Mouse (Mus musculus) spleen, postnatal 4 days (tissue): ENCODE measurements around the gene Gm43191.

Experiments used
- DNase-seq, 2 experiments: peaks; one replicate each; pipeline ENCODE4 v3.0.0; 2022; ENCODE audit warnings: low spot score in 2 of 2

The Gm43191 gene

DNA sequence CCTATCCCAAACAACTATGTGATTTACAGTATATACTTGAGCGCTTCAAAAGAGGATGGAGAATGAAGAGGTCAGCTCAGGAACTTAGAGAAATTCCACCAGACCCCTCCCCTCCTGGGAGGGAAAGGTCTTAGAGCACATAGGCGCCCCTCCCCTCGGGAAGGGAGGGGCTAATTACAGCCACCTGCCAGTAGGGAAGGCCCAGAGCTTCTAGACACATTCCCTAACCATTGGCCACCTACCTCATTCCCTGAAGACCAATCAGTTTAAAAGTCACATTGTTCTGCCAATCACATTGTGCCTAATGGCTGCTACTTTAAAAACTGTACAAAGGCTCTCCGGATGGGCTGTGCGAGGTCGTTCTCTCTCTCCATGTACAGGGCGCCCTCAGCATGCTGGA, 58.4 kb downstream of the Gm43191 start:
- no peak for DNase-seq

DNA sequence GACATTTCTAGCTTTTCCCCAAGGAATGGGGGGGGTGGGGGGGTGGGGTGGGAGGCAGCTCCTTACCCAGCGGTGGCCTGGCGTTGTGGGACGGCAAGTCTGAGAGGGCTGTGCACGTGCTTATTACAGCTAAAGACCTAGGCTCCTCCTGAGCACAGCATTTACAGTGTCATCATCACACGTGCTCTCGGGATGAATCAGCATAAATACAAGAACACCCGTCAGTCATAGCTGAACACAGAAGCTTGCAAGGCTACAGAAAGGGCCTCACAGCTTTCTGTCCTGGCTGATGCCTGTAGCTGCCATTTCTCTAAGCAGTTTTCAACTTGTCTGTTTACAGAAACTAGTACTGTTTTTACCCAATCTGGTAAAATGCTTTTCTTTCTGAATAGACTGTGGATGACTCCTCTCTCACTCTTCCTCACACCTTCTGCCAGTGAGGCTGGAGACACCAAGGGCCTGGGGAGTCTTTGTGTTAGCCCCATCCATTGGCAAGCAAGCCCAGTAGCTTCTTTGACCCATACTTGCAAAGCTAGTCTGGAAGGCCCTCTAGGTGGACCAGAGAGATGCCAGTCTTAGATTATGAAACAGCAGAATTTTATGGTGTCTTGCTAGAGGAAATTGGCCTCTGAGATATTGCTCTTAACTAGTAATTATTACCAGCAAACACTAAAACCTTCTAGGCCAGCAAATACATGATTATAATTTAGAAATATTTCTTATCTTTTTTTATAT, 60.3 kb downstream of the Gm43191 start:
- no peak for DNase-seq

DNA sequence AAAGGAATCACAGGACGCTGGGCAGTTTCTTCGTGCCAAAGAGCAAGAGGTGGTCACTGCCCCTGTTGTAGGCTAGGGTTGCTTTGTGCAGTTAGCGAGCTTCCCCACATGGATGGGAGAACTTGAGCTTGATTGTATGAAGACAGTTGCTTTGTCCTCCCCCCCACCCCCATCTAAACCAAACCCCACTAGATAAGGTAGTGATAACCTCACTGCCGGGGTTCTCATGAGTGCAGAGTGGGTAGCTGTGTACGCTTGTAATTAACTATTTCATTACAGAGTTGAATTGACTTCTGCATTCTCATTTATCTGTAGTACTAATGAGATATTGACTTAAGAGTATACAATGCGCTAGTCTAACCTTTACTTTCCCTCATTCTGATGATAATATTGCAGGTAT, 62.2 kb downstream of the Gm43191 start:
- no peak for DNase-seq

DNA sequence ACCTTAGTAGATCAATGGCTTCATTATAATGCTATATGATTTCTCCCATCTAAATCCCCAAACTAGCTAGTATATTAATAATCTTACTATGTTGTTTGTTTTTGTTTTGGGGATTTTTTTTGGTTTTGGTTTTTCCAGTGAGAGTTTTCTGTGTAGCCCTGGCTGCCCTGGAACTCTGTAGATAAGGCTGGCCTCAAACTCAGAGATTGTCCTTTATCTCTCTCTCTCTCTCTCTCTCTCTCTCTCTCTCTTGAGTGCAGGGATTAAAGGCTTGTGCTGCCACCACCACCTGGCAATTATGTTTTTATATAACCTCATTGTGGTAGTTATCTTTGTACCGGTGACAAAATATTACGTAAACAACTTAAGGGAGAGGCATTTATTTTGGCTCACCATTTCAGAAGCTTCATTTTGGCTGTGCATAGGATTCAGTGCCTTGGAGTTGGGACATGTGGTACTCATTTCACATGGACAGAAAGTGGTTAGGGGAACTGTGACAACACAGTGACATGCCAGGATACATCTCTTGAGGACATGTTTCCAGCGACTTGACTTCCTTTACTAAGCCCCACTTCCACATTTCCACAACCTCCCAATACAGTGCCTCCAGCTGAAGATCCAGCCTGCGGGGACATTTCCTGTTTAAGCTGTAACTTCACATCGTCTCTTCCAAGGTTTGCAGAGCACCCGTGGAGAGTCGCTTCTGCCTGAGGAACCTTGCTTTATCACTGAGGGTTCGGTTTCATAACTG, 65.6 kb downstream of the Gm43191 start:
- no peak for DNase-seq

DNA sequence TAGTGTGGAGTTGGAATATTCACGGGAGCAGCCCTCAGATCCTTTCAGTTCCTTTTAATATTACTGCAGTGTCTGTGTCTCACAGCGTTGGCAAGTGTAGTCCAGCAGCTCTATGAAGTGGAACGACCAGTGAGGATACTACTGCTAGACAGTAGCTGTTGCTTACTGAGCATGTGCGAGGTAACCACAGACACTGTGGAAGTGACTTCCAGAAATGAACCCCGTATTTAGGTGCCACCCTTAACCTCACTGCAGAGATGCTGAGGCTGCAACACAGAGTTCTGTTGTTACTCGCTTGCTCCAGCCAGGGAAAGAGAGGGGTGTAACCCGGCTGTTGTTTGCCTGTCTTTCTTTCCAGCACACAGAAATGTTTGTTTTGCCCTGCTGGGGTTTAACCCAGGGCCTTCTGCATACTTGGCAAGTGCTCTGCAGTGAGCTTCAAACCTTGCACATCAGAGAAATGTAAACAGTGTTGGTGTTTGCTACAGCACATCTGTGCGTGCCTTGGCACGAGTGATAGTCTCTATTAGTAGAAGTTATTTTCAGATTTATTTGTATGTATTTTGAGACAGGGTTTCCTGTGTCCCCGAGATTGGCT, 66.7 kb downstream of the Gm43191 start, which contains the start of gene Trmt13:
Gene Trmt13, minus strand, starts transcription at position 293 of the 598 bp plus-strand sequence.
- no peak for DNase-seq

DNA sequence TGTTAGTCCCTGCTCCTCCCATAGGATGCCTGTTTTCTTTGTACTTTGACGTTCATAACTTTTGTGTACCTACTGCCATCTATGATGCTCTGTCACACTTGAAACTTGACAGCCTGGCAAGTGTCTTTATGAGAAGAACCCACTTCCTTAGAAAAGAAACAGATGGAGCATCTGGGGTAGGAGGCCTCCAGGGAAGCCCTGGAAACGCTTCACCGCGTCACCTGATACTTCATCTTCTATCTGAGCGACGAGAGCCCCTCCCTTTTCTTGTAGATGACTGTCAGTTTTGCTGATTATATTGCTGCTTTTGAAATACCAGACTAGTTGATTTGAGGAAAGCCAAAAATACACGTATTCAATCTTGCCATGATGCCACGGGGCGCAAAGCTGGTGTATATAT, 76.5 kb downstream of the Gm43191 start:
- no peak for DNase-seq

DNA sequence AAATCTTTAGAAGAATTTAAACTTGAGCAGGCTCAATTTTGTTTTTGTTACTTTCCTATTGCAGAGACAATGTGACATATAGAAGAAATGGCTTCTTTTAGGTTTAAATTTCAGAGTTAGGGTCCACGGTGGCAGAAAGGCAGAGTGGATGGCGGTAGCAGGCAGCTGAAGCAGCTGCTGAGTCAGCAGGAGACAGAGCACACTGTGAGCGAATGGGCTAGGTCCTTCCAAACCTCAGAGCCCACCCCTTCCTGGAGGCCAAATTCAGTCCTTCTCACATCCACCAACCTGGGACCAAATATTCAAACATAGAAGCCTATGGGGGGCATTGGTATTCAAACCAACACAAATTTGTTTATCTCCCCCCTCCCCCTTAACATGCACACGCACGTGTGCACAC, 79.3 kb downstream of the Gm43191 start:
- no peak for DNase-seq

DNA sequence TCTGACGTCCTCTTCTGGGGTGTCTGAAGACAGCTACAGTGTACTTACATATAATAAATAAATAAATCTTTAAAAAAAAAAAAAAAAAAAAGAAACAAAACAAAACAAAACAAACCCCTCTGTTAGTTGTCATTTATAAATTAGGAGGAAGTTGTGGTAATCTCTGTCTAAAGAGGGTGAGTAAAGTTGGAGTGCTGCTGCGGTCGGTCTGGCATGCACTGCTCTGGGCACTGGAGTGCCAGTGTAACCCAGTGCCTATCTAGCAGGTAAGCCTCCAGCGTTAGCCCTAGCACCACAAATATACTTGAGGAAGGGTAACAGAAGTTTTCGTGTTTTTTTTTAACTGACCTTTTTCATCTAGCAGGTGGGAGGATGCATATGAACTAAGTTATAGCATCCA, 80.1 kb downstream of the Gm43191 start:
- no peak for DNase-seq

DNA sequence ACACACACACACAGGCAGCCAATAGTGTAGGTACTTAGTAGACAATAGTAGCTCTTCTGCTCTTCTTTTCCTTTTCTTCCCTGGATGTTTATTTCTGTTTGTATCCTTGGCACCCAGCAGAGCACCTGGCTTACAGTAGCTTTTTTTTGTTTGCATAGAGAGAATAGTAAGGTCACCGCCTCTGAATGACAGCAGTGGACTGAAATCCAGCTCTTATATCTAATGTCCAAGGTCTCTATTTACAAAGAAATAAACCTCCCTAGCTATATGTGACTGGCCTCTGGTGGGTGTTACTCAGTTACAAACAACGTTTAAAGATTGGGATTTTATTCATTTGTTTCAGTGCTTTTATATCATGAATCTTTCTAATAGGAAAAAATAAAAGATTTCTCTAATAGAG, 81.4 kb downstream of the Gm43191 start:
- no peak for DNase-seq

DNA sequence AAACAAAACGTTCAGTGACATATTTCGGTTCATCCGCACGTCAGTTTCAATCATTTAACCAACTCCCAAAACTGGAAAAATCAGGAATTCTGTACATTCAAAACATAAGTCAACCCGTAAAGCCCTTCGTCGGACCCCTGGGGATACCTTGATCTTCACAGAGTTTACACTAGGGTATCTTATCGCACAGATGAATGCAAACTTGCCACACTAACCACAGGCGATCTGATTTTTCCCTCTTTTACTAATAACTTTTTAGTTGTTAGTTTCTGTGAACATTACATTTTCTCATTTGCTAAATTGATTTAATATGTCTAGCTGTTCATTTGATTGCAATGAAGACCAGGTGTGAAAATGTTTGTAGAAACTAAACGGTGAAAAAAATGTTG, 85.5 kb downstream of the Gm43191 start:
- no peak for DNase-seq

DNA sequence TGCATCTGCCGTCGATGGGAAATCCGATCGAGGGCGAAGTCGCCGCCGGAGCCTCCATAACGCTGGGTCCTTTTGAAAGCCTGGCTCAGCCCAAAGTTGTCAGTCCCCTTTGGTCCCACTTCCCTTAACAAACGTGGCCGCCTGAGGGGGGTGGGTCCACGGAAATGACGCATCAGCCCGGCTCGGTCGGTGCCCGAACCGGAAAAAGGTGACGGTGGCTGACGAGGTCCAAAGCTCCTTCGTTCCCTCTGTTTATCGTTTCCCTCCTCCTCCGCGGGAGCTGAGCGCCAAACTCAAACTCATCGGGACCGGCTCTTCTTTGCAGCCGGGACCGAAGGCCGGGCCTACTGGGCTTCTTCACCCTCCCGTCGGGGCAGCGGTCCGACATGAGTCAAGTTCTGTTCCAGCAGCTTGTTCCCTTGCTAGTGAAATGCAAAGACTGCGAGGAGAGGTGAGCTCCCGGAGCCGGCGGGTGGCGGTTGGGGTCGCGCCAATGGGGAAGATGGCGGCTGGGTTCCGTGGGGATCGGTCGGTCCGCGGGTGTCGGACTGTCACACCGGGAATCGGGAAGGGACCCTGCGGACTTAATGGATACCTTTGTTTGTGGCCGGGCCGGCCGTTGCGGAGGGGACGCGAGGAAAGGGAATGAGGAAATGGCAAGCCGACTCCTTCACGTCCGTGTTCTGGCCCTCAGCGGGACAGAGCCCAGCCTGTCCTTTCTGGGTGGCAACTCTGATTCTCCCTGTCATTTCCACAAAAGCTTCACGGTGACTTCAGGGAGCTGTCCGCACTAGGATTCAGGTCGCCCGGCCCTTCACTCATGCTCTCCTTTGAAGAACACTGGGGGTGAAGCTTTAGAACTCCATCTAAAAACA, 86.1 kb downstream of the Gm43191 start, which contains the start of gene Sass6:
Gene Sass6, plus strand, starts transcription at position 255 of the 875 bp plus-strand sequence.
- DNase-seq, result peak; percentile 98 to 99

DNA sequence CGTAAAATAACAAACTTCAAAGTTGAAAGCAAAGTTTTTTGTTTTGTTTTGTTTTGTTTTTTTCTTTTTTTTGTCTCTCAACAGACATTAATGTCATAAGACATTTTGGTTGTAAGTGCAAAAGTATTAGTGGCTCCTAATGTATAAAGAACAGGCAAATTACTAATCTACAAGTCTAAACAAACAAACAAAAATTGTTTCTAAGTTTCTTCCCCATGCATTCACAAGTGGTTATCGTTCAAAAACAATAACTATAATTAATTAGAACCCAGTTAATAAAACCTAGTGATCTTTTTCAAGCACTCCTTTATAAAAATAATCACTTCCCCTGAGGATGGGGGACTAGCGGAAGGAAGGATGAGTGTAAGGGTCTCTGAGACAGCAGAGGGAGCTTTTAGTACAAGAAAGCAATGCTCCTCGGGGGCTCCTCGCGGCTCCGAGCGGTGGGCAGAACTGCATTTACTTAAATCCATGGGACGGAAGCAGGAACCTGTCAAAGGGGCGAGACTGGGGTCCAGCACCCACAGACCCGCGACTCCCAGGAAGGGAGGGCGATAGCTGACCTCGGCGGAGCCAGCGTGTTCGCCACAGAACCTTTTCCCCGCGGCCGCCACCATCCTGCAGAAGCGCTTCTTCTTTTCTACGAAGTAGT, 86.9 kb downstream of the Gm43191 start:
- DNase-seq, result no peak
